Mouse (Mus musculus) CH12.LX (cell line): ENCODE measurements at regions not wholly inside any gene's neighbourhood (a gene's known extent, or its start where the extent isn't known, plus 50 kb on each side); places are given as distances from the start of the nearest gene placed in this dataset.

Experiments
- DNase-seq: peaks from one replicate; pipeline ENCODE4 v3.0.0-alpha.2; 2013; ENCODE audit errors: extremely low read depth
- H3K27ac ChIP-seq: 2 replicates; pipeline ENCODE4 v1.5.1; 2012; ENCODE audit warnings: low read depth, mild to moderate bottlenecking, control low read depth, moderate library complexity; ENCODE audit not compliant: insufficient read depth
- H3K27me3 ChIP-seq: replicated peaks from 2 replicates; pipeline ENCODE3; 2012; ENCODE audit warnings: inconsistent platforms
- H3K36me3 ChIP-seq, 2 experiments: replicated peaks in 1 of 2; 2 replicates each; pipeline versions ENCODE3 to v1.6.1; 2012; ENCODE audit warnings: inconsistent platforms in 1 of 2, low read length in 1 of 2, mild to moderate bottlenecking in 1 of 2, mixed read lengths in 1 of 2, moderate library complexity in 1 of 2; ENCODE audit not compliant: control insufficient read depth in 1 of 2, insufficient read depth in 1 of 2
- H3K4me1 ChIP-seq, 2 experiments: 2 replicates each; pipeline ENCODE4 v1.6.1; 2012; ENCODE audit warnings: inconsistent platforms in 1 of 2, moderate library complexity in 1 of 2; ENCODE audit not compliant: insufficient read depth in 2 of 2, control insufficient read depth in 1 of 2
- H3K4me2 ChIP-seq: 2 replicates; pipeline ENCODE4 v1.6.1; 2012; ENCODE audit warnings: low read depth, mild to moderate bottlenecking, control low read depth; ENCODE audit not compliant: poor library complexity, insufficient read depth, severe bottlenecking
- H3K4me3 ChIP-seq, 3 experiments: fragments of 150-350 bp in 1 of 3; sonication (generic) in 1 of 3; replicated peaks in 1 of 3; 2 replicates each; pipeline versions ENCODE3 to v1.5.1; 2011 to 2012; ENCODE audit warnings: low read depth in 2 of 3, low read length in 2 of 3, mild to moderate bottlenecking in 2 of 3, moderate library complexity in 2 of 3, control low read depth in 1 of 3, improper control_type of control experiment in 1 of 3, inconsistent platforms in 1 of 3, mixed read lengths in 1 of 3; ENCODE audit not compliant: poor library complexity in 1 of 3
- H3K79me2 ChIP-seq: replicated peaks from 2 replicates; pipeline ENCODE4 v1.6.1; 2012; ENCODE audit warnings: mild to moderate bottlenecking, moderate library complexity; ENCODE audit not compliant: control insufficient read depth, poor library complexity, insufficient read depth, severe bottlenecking; ENCODE audit errors: extremely low read depth
- H3K9ac ChIP-seq: 2 replicates; pipeline ENCODE4 v1.6.1; 2012; ENCODE audit warnings: low read depth, mild to moderate bottlenecking, control low read depth, moderate library complexity; ENCODE audit not compliant: insufficient read depth
- H3K9me3 ChIP-seq: replicated peaks from 2 replicates; pipeline ENCODE3; 2012; ENCODE audit warnings: low read length, inconsistent platforms, mixed read lengths
- CHD2 ChIP-seq: IDR thresholded peaks from 2 replicates; pipeline ENCODE4 v1.6.1; 2011; ENCODE audit warnings: low read length, improper control_type of control experiment
- E2F4 ChIP-seq: IDR thresholded peaks from 2 replicates; pipeline ENCODE4 v1.6.1; 2011; ENCODE audit warnings: low read depth, low read length, improper control_type of control experiment; ENCODE audit not compliant: insufficient replicate concordance
- ELF1 ChIP-seq: IDR thresholded peaks from 2 replicates; pipeline ENCODE4 v1.6.1; 2014; ENCODE audit warnings: low read depth, mild to moderate bottlenecking, inconsistent platforms, low read length, improper control_type of control experiment
- EP300 ChIP-seq: IDR thresholded peaks from 2 replicates; pipeline ENCODE4 v1.6.1; 2011; ENCODE audit warnings: low read length, improper control_type of control experiment
- ETS1 ChIP-seq: conservative IDR thresholded peaks from 2 replicates; pipeline ENCODE4 v1.6.1; 2012; ENCODE audit warnings: low read depth, mild to moderate bottlenecking, inconsistent platforms, low read length, improper control_type of control experiment, moderate library complexity
- GABPA ChIP-seq: IDR thresholded peaks from 2 replicates; pipeline ENCODE4 v1.6.1; 2012; ENCODE audit warnings: low read depth, low read length, improper control_type of control experiment, inconsistent platforms; ENCODE audit not compliant: insufficient replicate concordance
- IRF4 ChIP-seq: IDR thresholded peaks from 2 replicates; pipeline ENCODE4 v1.6.1; 2014; ENCODE audit warnings: low read depth, mild to moderate bottlenecking, inconsistent platforms, low read length, improper control_type of control experiment
- JUND ChIP-seq: conservative IDR thresholded peaks from 2 replicates; pipeline ENCODE4 v1.6.1; 2011; ENCODE audit warnings: low read depth, low read length, improper control_type of control experiment
- MAFK ChIP-seq: IDR thresholded peaks from 2 replicates; pipeline ENCODE4 v1.6.1; 2011; ENCODE audit warnings: low read length, improper control_type of control experiment; ENCODE audit not compliant: insufficient replicate concordance
- MYC ChIP-seq: IDR thresholded peaks from 2 replicates; pipeline ENCODE4 v1.6.1; 2011; ENCODE audit warnings: low read depth, mild to moderate bottlenecking, improper control_type of control experiment, low read length
- NRF1 ChIP-seq: IDR thresholded peaks from 2 replicates; pipeline ENCODE4 v1.6.1; 2014; ENCODE audit warnings: low read depth, mild to moderate bottlenecking, inconsistent platforms, low read length, improper control_type of control experiment, moderate library complexity
- PAX5 ChIP-seq: IDR thresholded peaks from 2 replicates; pipeline ENCODE4 v1.6.1; 2012; ENCODE audit warnings: low read length, inconsistent platforms, mixed read lengths
- POLR2A ChIP-seq: IDR thresholded peaks from 2 replicates; pipeline ENCODE4 v1.6.1; 2011; ENCODE audit warnings: low read depth, mild to moderate bottlenecking, improper control_type of control experiment, low read length
- RAD21 ChIP-seq: IDR thresholded peaks from 2 replicates; pipeline ENCODE4 v1.6.1; 2011; ENCODE audit warnings: low read depth, mild to moderate bottlenecking, low read length, improper control_type of control experiment, moderate library complexity
- RCOR1 ChIP-seq: conservative IDR thresholded peaks from 2 replicates; pipeline ENCODE4 v1.6.1; 2012; ENCODE audit warnings: low read depth, mild to moderate bottlenecking, inconsistent platforms, low read length, improper control_type of control experiment
- TBP ChIP-seq: conservative IDR thresholded peaks from 2 replicates; pipeline ENCODE4 v1.6.1; 2011; ENCODE audit warnings: low read depth, low read length, improper control_type of control experiment
- UBTF ChIP-seq: IDR thresholded peaks from 2 replicates; pipeline ENCODE4 v1.6.1; 2012; ENCODE audit warnings: low read depth, mild to moderate bottlenecking, inconsistent platforms, low read length, improper control_type of control experiment, moderate library complexity
- USF1 ChIP-seq: IDR thresholded peaks from 2 replicates; pipeline ENCODE4 v1.6.1; 2014; ENCODE audit warnings: low read depth, mild to moderate bottlenecking, inconsistent platforms, low read length, improper control_type of control experiment
- ZKSCAN1 ChIP-seq: IDR thresholded peaks from 2 replicates; pipeline ENCODE4 v1.6.1; 2012; ENCODE audit warnings: low read depth, inconsistent platforms, low read length, improper control_type of control experiment, borderline replicate concordance
- dilution Hi-C: fragments of 300-500 bp; cut with MboI; formaldehyde crosslinking; loops from 2 replicates; pipeline ENCODE4 v1.14.3; 2020; ENCODE audit warnings: low sequenced_read_pairs; ENCODE audit not compliant: extremely low pct_unique_long_range_greater_than_20kb, extremely low pct_ligation_motif_present
- in situ Hi-C: fragments of 300-500 bp; cut with MboI; formaldehyde crosslinking; loops from 3 replicates; pipeline ENCODE4 v1.14.3; 2019; ENCODE audit warnings: low sequenced_read_pairs, low pct_ligation_motif_present, low pct_unique_long_range_greater_than_20kb, mixed read lengths

DNA sequence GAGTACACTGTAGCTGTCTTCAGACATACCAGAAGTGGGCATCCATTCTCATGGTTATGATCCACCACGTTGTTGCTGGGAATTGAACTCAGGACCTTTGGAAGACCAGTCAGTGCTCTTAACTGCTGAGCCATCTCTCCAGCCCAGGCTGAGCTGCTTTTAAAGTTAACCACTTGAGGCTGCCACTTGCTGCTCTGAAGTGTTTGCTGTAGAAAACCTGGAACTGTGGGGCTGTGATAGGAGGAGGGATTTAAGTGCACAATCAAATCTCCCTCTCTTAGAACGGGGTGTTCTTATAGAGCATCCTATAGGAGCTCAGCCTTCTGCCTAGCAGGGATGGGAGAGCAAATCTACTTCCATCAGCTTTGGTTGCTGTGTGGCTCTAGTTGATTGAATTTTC lies 185.1 kb upstream of the Gm12728 start:
- Histone ChIP-seq H3K36me3 (no peaks in the 10 kb centered on the region), H3K27me3 (peaks cover 34% of the 10 kb centered on the region), H3K27ac (no peak overlapping the region), H3K4me1 (no peaks in the 10 kb centered on the region), H3K9me3 (no peaks in the 10 kb centered on the region), H3K4me3 (no peak overlapping the region), H3K79me2 (no peaks in the 10 kb centered on the region), H3K4me2 (no peak overlapping the region), H3K9ac (no peak overlapping the region)
- dilution Hi-C loops, result no loop called here
- DNase-seq, result no peak
- no peak for TF ChIP-seq E2F4
- no peak for TF ChIP-seq USF1
- TF ChIP-seq IRF4, result no peak
- no peak for TF ChIP-seq UBTF
- TF ChIP-seq NRF1, result no peak
- TF ChIP-seq EP300, result no peak
- no peak for TF ChIP-seq ELF1
- no peak for TF ChIP-seq RAD21
- TF ChIP-seq MAFK, result no peak
- TF ChIP-seq GABPA, result no peak
- TF ChIP-seq CHD2, result no peak
- in situ Hi-C loops, result no loop called here

GRCm38 (mm10) chr4:105606731-105607130 lies 182.9 kb upstream of the Gm12728 start:
- H3K9ac ChIP-seq, result no peak overlapping the region
- no peak for DNase-seq
- no peak overlapping the region for H3K27ac ChIP-seq
- no peaks in the 10 kb centered on the region for H3K36me3 ChIP-seq
- no peak overlapping the region for H3K4me3 ChIP-seq
- in situ Hi-C loops, result no loop called here
- no peak for TF ChIP-seq JUND
- no peak for TF ChIP-seq TBP
- TF ChIP-seq ETS1, result no peak
- TF ChIP-seq MYC, result no peak
- no peak for TF ChIP-seq POLR2A
- no peak for TF ChIP-seq RCOR1
- no peak for TF ChIP-seq ZKSCAN1
- TF ChIP-seq PAX5, result no peak
- no peak overlapping the region for H3K4me2 ChIP-seq
- no peaks in the 10 kb centered on the region for H3K9me3 ChIP-seq
- dilution Hi-C loops, result no loop called here
- no peaks in the 10 kb centered on the region for H3K4me1 ChIP-seq
- H3K27me3 ChIP-seq, result peaks cover 39% of the 10 kb centered on the region
- H3K79me2 ChIP-seq, result no peaks in the 10 kb centered on the region
